Mouse (Mus musculus): Measurements from ENCODE around the gene Rps11.

The Rps11 gene

DNA sequence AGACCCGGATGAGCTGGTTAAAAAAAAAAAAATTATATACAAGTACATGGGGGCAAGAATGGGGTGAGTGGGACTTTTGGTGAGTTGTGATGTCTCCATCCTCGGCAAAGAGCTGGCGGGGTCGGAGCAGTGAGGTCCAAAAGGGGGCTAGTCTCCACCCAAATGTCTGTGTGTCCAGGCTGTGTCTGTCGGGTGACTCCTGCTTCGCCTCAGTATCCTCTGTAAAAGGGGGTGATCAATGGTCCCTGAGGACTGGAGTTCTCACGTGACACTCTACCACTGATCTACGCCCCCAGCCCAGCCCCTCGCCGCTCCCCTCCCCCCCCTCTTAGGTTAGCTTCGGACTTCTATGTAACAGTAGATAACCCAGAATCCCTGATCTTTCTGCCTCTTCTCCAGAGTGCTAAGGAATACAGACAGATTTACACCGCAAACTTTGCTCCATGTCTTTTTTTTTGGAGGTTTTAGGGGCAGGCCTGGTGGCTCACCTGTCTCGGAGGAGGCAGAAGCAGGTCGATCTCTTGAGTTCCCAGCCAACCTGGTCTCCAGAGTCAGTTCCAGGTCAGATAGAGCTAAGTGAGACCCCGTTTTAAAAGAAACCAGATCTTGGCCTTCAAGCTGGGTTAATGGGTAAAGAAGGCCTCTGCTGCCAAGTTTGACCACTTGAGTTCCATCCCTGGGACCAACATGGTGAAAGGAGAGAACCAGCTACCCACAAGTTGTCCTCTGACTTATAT lies 5.7 kb upstream of the Rps11 start:
- ChIA-PET POLR2A (interaction anchor here in 3 of 4 experiments (0.5 to 16.5 kb wide), 77 partner anchors 9 to 571 kb away, joined by 3 to 596 read pairs (median 5); partner anchors contain the start of genes Aldh16a1 (in 3 of the 3), Pih1d1 (in 3 of the 3), Prmt1 (in 3 of the 3) and Rras (in 3 of the 3)), CTCF (interaction anchor here in 2 of 4 experiments (0.6 to 2.2 kb wide), 7 partner anchors 26 to 212 kb away, joined by 3 to 7 read pairs (median 3); no protein-coding TSS in a partner anchor)

DNA sequence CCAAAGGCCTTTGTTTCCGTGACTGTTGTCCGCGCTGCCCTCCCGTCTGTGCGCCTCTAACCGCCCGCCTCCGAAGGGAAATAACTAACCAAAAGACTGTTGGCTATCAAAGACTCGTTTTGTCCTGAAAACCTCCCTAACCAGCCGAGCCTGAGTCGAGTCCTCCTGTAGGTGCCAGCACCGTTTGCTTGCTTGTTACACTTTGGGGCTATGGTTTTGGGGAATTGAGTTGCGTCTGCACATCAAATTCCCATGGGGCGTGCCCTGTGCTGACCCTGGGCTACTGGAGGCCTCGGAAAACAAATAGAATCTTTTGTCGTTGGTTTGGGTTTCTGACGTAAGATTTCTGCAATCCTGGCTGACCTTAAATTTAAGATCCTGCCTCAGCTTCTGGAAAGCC lies 5.1 kb upstream of the Rps11 start:
- ChIA-PET CTCF (interaction anchor here in 3 of 4 experiments (0.5 to 2.2 kb wide), 6 partner anchors 10 to 258 kb away, joined by 3 to 7 read pairs (median 4); partner anchors contain the start of genes Aldh16a1 (in 1 of the 3) and Pih1d1 (in 1 of the 3)), POLR2A (interaction anchor here in 3 of 4 experiments (0.5 to 16.5 kb wide), 62 partner anchors 9 to 572 kb away, joined by 3 to 596 read pairs (median 6); partner anchors contain the start of genes Aldh16a1 (in 3 of the 3), Pih1d1 (in 3 of the 3), Prmt1 (in 3 of the 3) and Rras (in 3 of the 3))

DNA sequence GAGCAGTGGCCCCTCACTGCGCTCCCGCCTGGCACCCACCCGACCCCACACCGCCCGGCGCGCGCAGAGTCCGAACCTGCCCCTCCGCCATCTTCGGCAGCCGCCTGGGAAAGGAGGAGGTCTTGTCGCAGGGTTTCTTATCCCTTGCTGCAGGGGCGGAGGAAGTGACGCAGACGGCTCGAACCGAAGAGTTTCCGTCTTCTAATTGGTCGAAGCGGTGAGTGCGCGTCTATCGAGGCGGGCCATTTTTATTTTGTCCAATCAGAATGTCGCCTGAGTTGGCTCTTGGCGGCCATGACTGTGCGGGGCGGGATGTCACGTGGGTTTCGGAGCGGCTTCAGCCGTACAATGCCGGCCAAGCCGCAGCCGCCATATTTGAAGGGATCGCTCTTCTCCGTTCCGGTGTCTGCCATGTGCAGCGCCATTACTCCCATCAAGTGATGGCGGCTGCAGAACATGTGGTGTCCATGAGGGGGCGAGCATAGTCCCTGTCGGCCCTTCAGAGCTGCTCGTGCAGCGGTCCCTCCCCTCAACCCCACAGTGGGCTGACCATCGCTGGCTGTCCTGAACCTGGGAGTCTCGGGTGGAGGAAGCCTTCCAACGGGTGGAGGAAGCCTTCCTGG lies 4.5 kb upstream of the Rps11 start, which contains the start of gene Rpl13a:
Rpl13a (minus strand) TSS at position 138 of the 623 bp plus-strand sequence.
- POLR2A ChIA-PET: interaction anchor here in 3 of 4 experiments (0.5 to 16.5 kb wide), 59 partner anchors 8 to 572 kb away, joined by 3 to 596 read pairs (median 6); partner anchors contain the start of genes Aldh16a1 (in 3 of the 3), Pih1d1 (in 3 of the 3), Rras (in 3 of the 3) and Fcgrt (in 2 of the 3)
- CTCF ChIA-PET: interaction anchor here in 3 of 4 experiments (0.5 to 1.0 kb wide), 3 partner anchors 11 to 257 kb away, joined by 3 to 5 read pairs (median 3); partner anchors contain the start of genes Aldh16a1 (in 1 of the 3) and Pih1d1 (in 1 of the 3)

DNA sequence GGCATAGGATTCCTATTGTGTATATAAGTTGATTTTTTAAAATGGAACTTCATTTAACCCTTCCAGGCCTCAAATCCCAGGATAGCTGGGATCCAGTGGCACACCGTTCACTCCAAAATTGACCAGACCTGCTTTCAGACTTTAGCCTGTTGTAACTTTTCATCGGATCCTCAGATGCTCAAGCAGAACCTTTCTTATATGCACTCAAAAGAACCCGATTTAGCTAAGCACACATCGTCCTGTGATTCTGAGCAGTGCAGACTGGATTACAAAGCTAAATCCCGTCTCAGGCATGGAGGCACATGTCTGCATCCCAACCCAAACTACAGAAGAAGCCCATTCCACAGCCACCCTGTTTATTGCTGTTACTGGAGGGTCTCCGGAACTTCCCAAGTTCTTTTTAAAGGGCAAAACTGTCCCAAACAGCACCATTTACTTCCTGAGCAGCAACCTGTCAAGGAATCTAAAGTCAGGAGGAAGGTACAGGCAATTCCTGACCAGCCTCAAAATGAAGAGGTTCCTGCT lies 3.5 kb upstream of the Rps11 start:
- CTCF ChIA-PET: interaction anchor here in 1 of 4 experiments (1.1 kb wide), 1 partner anchor 9 kb away, joined by 3 read pairs; the partner anchor contains the start of genes Flt3l and Gm45713
- POLR2A ChIA-PET: interaction anchor here in 3 of 4 experiments (0.6 to 16.5 kb wide), 46 partner anchors 8 to 423 kb away, joined by 3 to 596 read pairs (median 5); partner anchors contain the start of genes Aldh16a1 (in 3 of the 3), Pih1d1 (in 3 of the 3), Prmt1 (in 3 of the 3) and Fcgrt (in 2 of the 3)

DNA sequence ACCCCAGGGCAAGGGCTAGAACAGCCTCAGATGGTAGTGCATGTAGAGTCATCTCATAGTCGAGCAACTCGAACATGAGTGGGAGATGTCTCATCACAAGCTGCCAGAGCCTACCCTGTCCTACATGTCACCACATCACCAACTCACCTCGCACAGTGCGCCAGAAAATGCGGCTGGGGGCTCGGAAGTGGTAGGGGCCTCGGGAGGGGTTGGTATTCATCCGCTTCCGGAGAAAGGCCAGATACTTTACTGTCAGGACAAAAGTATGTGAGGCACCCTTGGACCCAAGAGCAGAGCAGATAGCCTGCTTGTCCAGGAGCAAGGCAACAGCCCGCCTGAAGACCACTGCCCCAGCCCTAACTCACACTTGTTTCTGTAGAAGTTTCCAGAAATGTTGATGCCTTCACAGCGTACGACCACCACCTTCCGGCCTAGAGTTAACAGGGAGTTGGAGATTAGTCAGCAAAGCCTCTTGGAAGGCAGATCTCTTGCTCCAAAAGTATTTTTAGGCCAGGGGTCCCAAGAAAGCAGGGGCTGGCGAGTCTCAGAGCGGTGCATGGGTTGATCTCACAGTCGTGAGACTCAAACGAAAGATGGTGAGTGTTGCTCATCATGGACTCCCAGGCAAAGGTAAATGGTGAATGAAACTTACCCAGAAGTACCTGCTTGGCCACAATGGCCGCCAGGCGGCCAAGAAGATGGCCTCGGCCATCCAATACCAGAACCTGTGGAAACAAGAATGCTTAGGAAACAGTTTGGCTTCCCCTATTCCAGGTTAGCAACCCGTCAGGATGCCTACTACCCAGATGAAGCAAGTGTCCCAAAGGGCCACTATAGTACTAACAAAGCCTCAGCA lies 2.8 kb upstream of the Rps11 start:
- POLR2A ChIA-PET: interaction anchor here in 3 of 4 experiments (0.5 to 16.5 kb wide), 59 partner anchors 7 to 424 kb away, joined by 3 to 596 read pairs (median 5); partner anchors contain the start of genes Aldh16a1 (in 3 of the 3), Pih1d1 (in 3 of the 3), Prmt1 (in 3 of the 3) and Fcgrt (in 2 of the 3)
- CTCF ChIA-PET: interaction anchor here in 1 of 4 experiments (0.5 to 1.1 kb wide), 2 partner anchors 9 to 76 kb away, joined by 3 read pairs; partner anchors contain the start of genes Flt3l and Gm45713

DNA sequence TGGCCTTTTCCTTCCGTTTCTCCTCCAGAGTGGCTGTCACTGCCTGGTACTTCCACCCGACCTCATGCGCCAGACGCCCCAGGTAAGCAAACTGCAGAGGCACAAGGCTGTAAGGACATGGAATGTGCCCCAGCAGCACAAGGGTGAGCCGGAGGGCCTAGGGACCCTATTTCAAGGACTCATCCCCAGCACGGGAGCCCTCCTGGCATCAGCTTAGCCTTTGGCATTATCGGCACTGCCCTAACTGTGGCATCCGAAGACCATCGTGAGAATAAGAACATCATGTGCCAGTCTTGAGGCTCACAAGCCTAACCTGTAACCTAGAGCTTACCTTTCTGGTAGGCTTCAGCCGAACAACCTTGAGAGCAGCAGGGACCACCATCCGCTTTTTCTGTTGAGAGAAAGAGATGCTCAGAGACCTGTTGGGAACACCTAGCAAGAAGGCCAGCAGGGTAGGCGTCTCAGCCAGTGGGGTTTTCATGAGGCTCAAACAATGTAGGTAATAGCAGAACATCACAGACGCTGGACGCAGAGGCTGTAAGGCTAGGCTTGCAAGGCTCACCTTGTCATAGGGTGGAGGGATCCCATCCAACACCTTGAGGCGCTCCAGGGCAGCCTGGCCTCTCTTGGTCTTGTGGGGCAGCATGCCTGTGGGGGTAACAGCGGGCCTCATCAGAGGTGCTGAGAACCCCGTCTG lies 2.1 kb upstream of the Rps11 start:
- ChIA-PET CTCF (interaction anchor here in 2 of 4 experiments (0.5 to 0.6 kb wide), 2 partner anchors 76 to 135 kb away, joined by 3 read pairs; no protein-coding TSS in a partner anchor), POLR2A (interaction anchor here (0.5 to 16.5 kb wide), 66 partner anchors 8 to 770 kb away, joined by 3 to 596 read pairs (median 5); partner anchors contain the start of genes Aldh16a1 (in 3 of the 4), Fcgrt (in 3 of the 4), Flt3l (in 3 of the 4) and Gm45713 (in 3 of the 4))

DNA sequence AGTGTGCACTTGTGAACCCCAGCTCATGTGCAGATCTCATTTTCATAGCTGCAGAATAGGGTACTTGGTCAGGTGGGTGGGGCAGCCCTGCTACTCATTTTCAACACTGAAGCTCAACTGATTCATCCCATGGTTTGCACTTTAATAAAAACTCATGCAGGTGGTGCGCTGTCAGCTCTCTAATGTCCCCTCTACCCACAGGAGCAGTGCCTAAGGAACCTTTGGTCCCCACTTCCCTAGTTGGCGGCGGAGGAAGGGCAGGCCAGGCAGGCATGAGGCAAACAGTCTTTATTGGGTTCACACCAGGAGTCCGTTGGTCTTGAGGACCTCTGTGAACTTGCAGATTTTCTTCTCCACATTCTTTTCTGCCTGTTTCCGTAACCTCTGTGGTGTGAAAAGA lies 1.4 kb upstream of the Rps11 start:
- CTCF ChIA-PET: interaction anchor here in 3 of 4 experiments (0.6 to 1.5 kb wide), 4 partner anchors 11 to 134 kb away, joined by 3 to 5 read pairs (median 4); partner anchors contain the start of genes Flt3l (in 1 of the 3) and Gm45713 (in 1 of the 3)
- POLR2A ChIA-PET: interaction anchor here (0.6 to 16.5 kb wide), 78 partner anchors 8 to 771 kb away, joined by 3 to 596 read pairs (median 4); partner anchors contain the start of genes Aldh16a1 (in 3 of the 4), Fcgrt (in 3 of the 4), Flt3l (in 3 of the 4) and Gm45713 (in 3 of the 4)

DNA sequence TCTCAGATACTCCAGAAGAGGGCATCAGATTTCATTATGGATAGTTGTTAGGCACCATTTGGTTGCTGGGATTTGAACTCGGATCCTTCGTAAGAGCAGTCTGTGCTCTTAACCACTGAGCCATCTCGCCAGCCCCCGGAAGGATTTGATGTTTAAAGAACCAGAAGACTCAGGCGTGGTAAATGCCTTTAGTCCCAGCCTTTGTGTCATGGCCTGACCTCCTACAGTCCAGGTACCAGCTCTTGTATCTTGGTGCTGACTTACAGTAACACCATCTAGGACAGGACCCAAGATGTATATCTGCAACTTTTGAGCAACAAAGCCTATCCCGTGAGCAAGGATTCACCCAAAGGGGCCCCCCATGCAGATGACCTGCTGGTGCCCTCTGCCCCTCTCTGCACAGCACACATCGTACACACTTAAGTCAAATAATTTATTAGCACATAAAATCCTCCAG lies 933 bp upstream of the Rps11 start:
- ChIA-PET POLR2A (interaction anchor here (0.6 to 16.5 kb wide), 75 partner anchors 7 to 592 kb away, joined by 3 to 596 read pairs (median 4); partner anchors contain the start of genes Aldh16a1 (in 3 of the 4), Fcgrt (in 3 of the 4), Flt3l (in 3 of the 4) and Gm45713 (in 3 of the 4)), CTCF (interaction anchor here in 3 of 4 experiments (0.6 to 1.5 kb wide), 6 partner anchors 11 to 134 kb away, joined by 3 to 5 read pairs (median 4); partner anchors contain the start of genes Flt3l (in 1 of the 3) and Gm45713 (in 1 of the 3))

DNA sequence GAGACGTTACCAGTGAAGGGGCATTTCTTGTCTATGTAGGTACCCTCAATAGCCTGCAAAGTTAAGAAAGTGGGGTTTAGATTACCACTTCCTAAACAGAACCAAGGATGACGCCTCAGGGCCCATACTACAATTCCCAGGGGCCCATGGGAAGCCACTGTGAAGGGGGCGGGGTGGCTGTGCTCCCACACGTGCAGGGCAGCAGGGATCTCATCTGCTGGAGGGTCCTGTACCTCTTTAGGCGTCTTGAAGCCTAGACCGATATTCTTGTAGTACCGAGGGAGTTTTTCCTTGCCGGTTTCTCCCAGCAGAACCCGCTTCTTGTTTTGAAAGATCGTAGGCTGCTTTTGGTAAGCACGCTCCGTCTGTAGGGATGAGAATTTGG lies 1.1 kb downstream of the Rps11 start:
- POLR2A ChIA-PET: interaction anchor here (0.7 to 16.5 kb wide), 44 partner anchors 9 to 337 kb away, joined by 3 to 596 read pairs (median 5); partner anchors contain the start of genes Fcgrt (in 3 of the 4), Akt1s1 (in 2 of the 4), Aldh16a1 (in 2 of the 4) and Flt3l (in 2 of the 4)
- CTCF ChIA-PET: no interaction called here

DNA sequence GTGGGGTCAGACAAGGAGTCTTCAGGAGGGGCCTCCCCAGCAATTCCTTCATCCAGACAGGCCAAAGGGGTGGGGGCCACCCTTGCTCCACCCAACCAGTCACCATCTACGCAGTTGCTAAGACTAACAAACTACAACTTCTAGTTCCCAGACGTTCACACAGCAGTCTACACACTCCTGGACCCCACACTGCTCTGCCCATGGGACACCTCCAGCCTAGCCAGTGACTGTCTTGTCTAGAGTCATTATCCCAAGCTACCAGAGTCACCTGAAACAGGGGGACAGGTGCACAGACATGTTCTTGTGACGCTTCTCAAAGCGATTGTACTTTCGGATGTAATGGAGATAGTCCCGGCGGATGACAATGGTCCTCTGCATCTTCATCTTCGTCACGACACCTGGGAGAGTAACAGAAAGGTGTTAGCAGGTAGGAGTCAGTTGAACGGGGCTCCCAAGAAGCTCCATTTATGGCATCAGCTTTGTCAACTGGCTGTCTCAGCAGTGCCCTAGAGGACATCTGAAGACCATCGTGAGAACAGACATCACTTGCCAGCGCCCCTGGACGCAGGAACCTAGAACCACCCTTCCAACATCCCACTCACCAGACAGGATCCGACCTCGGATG lies 1.6 kb downstream of the Rps11 start:
- CTCF ChIA-PET: no interaction called here

DNA sequence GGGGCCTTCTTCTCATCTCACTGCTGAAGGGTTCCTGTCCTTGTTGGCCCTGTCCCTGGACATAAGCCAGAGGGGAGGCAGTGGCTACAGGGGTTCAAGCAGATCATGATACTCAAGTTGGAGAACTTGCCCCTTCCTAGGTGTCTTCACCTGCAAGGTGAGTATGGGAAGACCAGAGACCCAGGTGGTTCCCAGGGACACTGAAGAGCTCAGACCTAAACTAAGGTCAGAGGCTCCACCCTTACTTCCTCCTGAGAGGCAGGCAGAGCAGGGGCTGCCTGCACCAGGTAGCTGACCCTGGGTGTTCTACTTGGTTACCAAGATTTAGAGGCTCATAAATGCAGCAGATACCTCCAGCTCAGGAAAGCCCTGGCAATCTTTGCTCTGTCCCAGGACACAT lies 2.3 kb downstream of the Rps11 start:
- ChIA-PET POLR2A (interaction anchor here (0.6 to 16.5 kb wide), 47 partner anchors 7 to 520 kb away, joined by 3 to 596 read pairs (median 6); partner anchors contain the start of genes Flt3l (in 3 of the 4), Gm45713 (in 3 of the 4), Rpl13a (in 3 of the 4) and Rras (in 3 of the 4)), CTCF (interaction anchor here in 1 of 4 experiments (1.0 to 1.3 kb wide), 2 partner anchors 9 to 84 kb away, joined by 3 to 4 read pairs; no protein-coding TSS in a partner anchor)

More for the DNA sequence above, 1.6 kb downstream of the Rps11 start:
- POLR2A ChIA-PET: interaction anchor here (0.6 to 16.5 kb wide), 36 partner anchors 7 to 520 kb away, joined by 3 to 596 read pairs (median 8); partner anchors contain the start of genes Fcgrt (in 3 of the 4), Flt3l (in 3 of the 4), Gm45713 (in 3 of the 4) and Akt1s1 (in 2 of the 4)

DNA sequence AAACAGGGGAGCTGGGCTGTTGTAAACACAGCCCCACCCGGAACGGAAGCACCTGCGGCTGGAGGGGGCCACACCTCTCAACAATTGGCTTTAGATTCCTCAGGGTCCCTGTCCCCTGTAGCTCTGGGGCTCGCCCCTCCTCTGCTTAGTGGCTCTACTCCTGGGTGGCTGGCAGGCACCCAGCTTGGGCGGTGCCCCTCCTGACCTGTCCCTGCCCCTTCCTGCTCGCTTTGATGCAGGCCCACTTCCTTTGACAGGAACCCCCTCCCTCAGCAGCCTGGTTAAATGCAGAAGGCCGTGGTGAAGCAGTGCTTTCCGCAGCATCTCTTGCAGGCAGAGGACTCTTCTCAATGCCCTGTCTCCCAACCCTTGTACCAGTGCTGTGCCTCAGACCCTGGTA lies 2.8 kb downstream of the Rps11 start:
- ChIA-PET CTCF (interaction anchor here in 1 of 4 experiments (1.0 to 1.3 kb wide), 2 partner anchors 9 to 83 kb away, joined by 3 to 4 read pairs; no protein-coding TSS in a partner anchor), POLR2A (interaction anchor here (0.6 to 16.5 kb wide), 59 partner anchors 8 to 746 kb away, joined by 3 to 596 read pairs (median 5); partner anchors contain the start of genes Flt3l (in 3 of the 4), Gm45713 (in 3 of the 4), Rpl13a (in 3 of the 4) and Rras (in 3 of the 4))

DNA sequence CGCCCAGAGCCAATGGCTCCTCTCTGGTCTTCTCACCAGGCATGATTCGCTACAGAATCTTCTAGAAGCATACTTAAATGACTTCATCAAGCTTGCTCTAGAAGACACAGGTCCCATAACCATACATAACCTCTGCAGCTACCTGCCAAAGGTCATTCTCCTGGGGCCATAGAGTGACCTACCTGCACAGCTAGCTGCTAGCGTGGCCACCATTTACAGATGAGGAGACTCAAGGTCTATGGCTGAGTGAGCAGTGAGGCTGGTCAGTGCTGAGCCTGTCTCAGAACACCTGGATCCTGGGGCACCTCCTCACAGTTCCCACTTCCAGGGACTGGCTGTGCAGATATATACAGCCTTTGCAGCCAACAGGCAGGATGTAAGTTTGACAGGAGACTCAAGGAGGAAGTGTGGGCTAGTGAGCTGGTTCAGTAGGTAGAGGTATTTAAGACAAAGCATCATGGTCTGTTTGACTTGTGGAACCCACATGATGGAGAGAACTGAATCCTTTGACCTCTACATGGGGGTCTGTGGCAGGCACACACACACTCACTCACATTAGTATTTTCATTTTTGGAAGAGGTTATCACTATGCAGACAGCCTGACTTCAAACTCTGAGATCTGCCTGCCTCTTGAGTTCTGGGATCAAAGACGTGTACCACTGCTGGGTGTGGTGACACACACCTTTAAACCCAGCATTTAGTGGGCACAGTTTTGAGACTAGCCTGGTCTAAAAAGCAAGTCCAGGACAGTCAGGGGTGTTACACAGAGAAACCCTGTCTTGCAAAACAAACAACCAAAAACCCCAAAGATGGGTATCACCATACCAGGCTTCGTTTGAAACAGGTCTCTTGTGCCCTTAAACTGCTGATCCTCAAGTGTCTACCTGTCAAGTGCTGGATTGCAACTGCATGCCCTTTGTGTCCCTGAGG lies 4.2 kb downstream of the Rps11 start:
- CTCF ChIA-PET: interaction anchor here in 2 of 4 experiments (0.8 to 1.3 kb wide), 3 partner anchors 17 to 82 kb away, joined by 3 to 4 read pairs (median 3); no protein-coding TSS in a partner anchor
- POLR2A ChIA-PET: interaction anchor here (0.6 to 16.5 kb wide), 58 partner anchors 9 to 523 kb away, joined by 3 to 596 read pairs (median 4); partner anchors contain the start of genes Fcgrt (in 3 of the 4), Rcn3 (in 3 of the 4), Rpl13a (in 3 of the 4) and Ppfia3 (in 2 of the 4)

Data from embryonic stem cell, embryonic (primary cell).